Mouse (Mus musculus) spleen, postnatal 14 days (tissue): ENCODE measurements at regions not wholly inside any gene's neighbourhood (a gene's known extent, or its start where the extent isn't known, plus 50 kb on each side); places are given as distances from the start of the nearest gene placed in this dataset.

Experiments
- DNase-seq, 2 experiments: peaks; one replicate each; pipeline ENCODE4 v3.0.0; 2021 to 2022; ENCODE audit warnings: low spot score in 2 of 2

GRCm38 (mm10) chr3:19747361-19747760 is 118.9 kb upstream of the 1700064H15Rik start:
- no peak for DNase-seq

- no peak for DNase-seq
These were observed 123.5 kb upstream of the 1700064H15Rik start for GRCm38 (mm10) chr3:19751946-19752345.

- no peak for DNase-seq
These were observed 125.5 kb upstream of the 1700064H15Rik start for GRCm38 (mm10) chr3:19754011-19754410.

GRCm38 (mm10) chr3:19754636-19755035 is 126.2 kb upstream of the 1700064H15Rik start:
- DNase-seq = no peak

- no peak for DNase-seq
These were observed 126.7 kb upstream of the 1700064H15Rik start for GRCm38 (mm10) chr3:19755136-19755535.

GRCm38 (mm10) chr3:19798543-19799106 is 158.2 kb upstream of the Cp start:
- DNase-seq = no peak

GRCm38 (mm10) chr3:19810034-19810433 is 146.8 kb upstream of the Cp start:
- DNase-seq = no peak

GRCm38 (mm10) chr3:19824904-19825303 is 131.9 kb upstream of the Cp start:
- no peak for DNase-seq

- DNase-seq = no peak
These were observed 128.2 kb upstream of the Cp start for GRCm38 (mm10) chr3:19828518-19829246.

- DNase-seq = no peak
These were observed 127.1 kb upstream of the Cp start for GRCm38 (mm10) chr3:19829752-19830151.

- no peak for DNase-seq
These were observed 108.7 kb upstream of the Cp start for GRCm38 (mm10) chr3:19848031-19848735.

- no peak for DNase-seq
These were observed 108.1 kb upstream of the Cp start for GRCm38 (mm10) chr3:19848736-19849269.

- DNase-seq = no peak
These were observed 74.2 kb upstream of the Cp start for GRCm38 (mm10) chr3:19882623-19883022.

GRCm38 (mm10) chr3:19888405-19888804 is 68.4 kb upstream of the Cp start:
- no peak for DNase-seq

- no peak for DNase-seq
These were observed 62.6 kb upstream of the Cp start for GRCm38 (mm10) chr3:19894258-19894629.

- peak; percentile 78 to 86 for DNase-seq
These were observed 62.0 kb upstream of the Cp start for GRCm38 (mm10) chr3:19894630-19895578.

GRCm38 (mm10) chr3:19895755-19896154 is 61.1 kb upstream of the Cp start:
- no peak for DNase-seq

GRCm38 (mm10) chr3:19897140-19897539 is 59.7 kb upstream of the Cp start:
- no peak for DNase-seq

GRCm38 (mm10) chr3:19902226-19902625 is 54.6 kb upstream of the Cp start:
- no peak for DNase-seq

GRCm38 (mm10) chr3:19904446-19905275 is 52.2 kb upstream of the Cp start:
- DNase-seq = peak in 1 of 2 experiments; percentile 20
